In the genomic region with DNA sequence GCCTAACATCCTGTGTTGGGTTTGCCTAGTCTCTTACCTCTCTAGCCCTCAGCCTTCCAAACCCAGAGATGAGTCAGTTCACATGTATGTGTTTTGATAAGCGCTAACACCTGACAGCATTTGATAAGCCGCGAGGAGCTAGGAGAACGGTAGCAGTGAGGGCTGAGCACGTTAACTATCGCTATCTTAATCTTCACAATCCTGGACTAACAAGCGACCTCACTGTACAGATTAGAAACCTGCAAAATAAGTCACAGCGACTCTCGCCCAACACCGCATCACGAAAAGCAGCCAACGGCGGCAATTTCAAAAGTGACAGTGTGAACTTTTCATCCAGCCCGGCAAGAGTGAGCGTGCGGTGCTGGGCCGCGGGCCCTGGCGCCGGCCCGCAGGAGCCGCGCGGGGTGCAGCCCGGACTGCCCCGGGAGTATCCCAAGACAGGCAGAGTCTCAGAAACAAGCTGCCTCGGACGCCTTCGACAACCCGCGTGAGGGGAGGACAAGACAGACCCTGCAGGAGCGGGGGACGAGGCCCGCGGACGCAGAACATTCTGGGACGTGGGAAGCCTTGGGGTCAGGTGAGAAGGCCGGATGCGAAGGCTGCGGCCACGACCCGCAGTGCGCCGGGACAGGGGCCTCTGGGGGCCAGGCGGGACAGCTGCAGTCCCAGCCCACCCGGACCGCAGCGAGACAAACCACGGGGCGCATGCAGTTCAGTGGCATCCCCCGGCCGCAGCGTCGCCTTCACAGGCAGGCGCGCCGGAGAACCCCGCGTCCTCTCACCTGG, we compare ENCODE assay signal across 8 mouse cellular contexts. TPM values are rescaled to one million over a fixed set of nuclear protein-coding genes. Genes with fewer than 3 reads are reported as not detected.
DNase-seq lines count a peak whose midpoint lies in the region; ATAC-seq and TF ChIP-seq lines count a peak whose summit lies in the region.

No protein-coding gene starts in this region.

- peak overlapping the region; percentile 82 for H3K4me3 ChIP-seq in kidney, postnatal 0 days (replicated peaks; ENCODE audit: low read depth, low read length)
- peak overlapping the region; percentile 89 for H3K4me3 ChIP-seq in G1E (ENCODE audit: low read depth, low read length)
- H3K4me3 ChIP-seq in embryonic facial prominence, embryonic 14.5 days (ENCODE audit: low read depth, low read length) = peak overlapping the region; percentile 97
- peak overlapping the region; percentile 97 for H3K4me3 ChIP-seq in intestine, postnatal 0 days (ENCODE audit: low read depth, low read length)
- peak overlapping the region; percentile 95 for H3K4me3 ChIP-seq in midbrain, embryonic 16.5 days (ENCODE audit: low read depth, low read length)

- H3K27me3 ChIP-seq in kidney, postnatal 0 days (ENCODE audit: insufficient read depth, low read length) = no peaks in the 10 kb centered on the region
- no peaks in the 10 kb centered on the region for H3K27me3 ChIP-seq in G1E (ENCODE audit: insufficient read depth, low read length)
- H3K27me3 ChIP-seq in embryonic facial prominence, embryonic 14.5 days (replicated peaks; ENCODE audit: control insufficient read depth, insufficient read depth, low read length) = no peaks in the 10 kb centered on the region
- H3K27me3 ChIP-seq in intestine, postnatal 0 days (replicated peaks; ENCODE audit: control insufficient read depth, insufficient read depth, low read length) = no peaks in the 10 kb centered on the region
- H3K27me3 ChIP-seq in midbrain, embryonic 16.5 days (ENCODE audit: control insufficient read depth, insufficient read depth, low read depth, low read length) = no peaks in the 10 kb centered on the region

- DNase-seq in kidney, postnatal 0 days (ENCODE audit: low spot score) = no peak
- no peak for DNase-seq in kidney, adult 11 months
- peak; percentile 25 for DNase-seq in G1E (ENCODE audit: low spot score)
- DNase-seq in embryonic facial prominence, embryonic 14.5 days (ENCODE audit: low spot score) = peak; percentile 23
- DNase-seq in testis, postnatal 10 days (ENCODE audit: low spot score) = no peak

- peak overlapping the region; percentile 90 for H3K4me2 ChIP-seq in kidney, postnatal 0 days (ENCODE audit: low read length)
- peak overlapping the region; percentile 93 for H3K4me2 ChIP-seq in embryonic facial prominence, embryonic 14.5 days (ENCODE audit: low read depth, low read length)
- peak overlapping the region; percentile 96 for H3K4me2 ChIP-seq in intestine, postnatal 0 days (replicated peaks; ENCODE audit: low read depth)
- peak overlapping the region; percentile 94 for H3K4me2 ChIP-seq in midbrain, embryonic 16.5 days (ENCODE audit: low read length)

- H3K9ac ChIP-seq in kidney, postnatal 0 days (ENCODE audit: low read depth, low read length) = peak overlapping the region; percentile 72
- peak overlapping the region; percentile 88 for H3K9ac ChIP-seq in embryonic facial prominence, embryonic 14.5 days (ENCODE audit: low read depth, low read length)
- H3K9ac ChIP-seq in intestine, postnatal 0 days (ENCODE audit: low read depth, low read length) = peak overlapping the region; percentile 87
- peak overlapping the region; percentile 92 for H3K9ac ChIP-seq in midbrain, embryonic 16.5 days (ENCODE audit: low read depth, low read length)

- peaks cover 11% of the 10 kb centered on the region; the same call in 1 of the 2 replicates for H3K4me1 ChIP-seq in kidney, postnatal 0 days (replicated peaks; ENCODE audit: insufficient read depth, low read length)
- peaks cover 42% of the 10 kb centered on the region for H3K4me1 ChIP-seq in G1E (ENCODE audit: insufficient read depth, low read depth, low read length)
- peaks cover 12% of the 10 kb centered on the region for H3K4me1 ChIP-seq in embryonic facial prominence, embryonic 14.5 days (ENCODE audit: control insufficient read depth, insufficient read depth, low read length)
- peaks cover 6% of the 10 kb centered on the region; the same call in 1 of the 2 replicates for H3K4me1 ChIP-seq in intestine, postnatal 0 days (replicated peaks; ENCODE audit: control insufficient read depth, insufficient read depth, low read length)
- H3K4me1 ChIP-seq in midbrain, embryonic 16.5 days (ENCODE audit: control insufficient read depth, insufficient read depth, low read length) = peaks cover 16% of the 10 kb centered on the region

- ATAC-seq in kidney, postnatal 0 days (replicated peaks; ENCODE audit: low FRiP score, low read depth) = peak; percentile 68
- peak; percentile 75 for ATAC-seq in G1E (ENCODE audit: extremely low read depth, insufficient number of reproducible peaks, low FRiP score, poor library complexity, severe bottlenecking)
- ATAC-seq in embryonic facial prominence, embryonic 14.5 days (ENCODE audit: low read depth) = peak; percentile 69
- ATAC-seq in intestine, postnatal 0 days = peak; percentile 52
- ATAC-seq in midbrain, embryonic 16.5 days = peak; percentile 83
- no peak; the same call in 1 of the 2 replicates for ATAC-seq in granulocyte monocyte progenitor cell, adult 5-6 weeks (replicated peaks; ENCODE audit: poor library complexity, severe bottlenecking)

- under 1% methylated on average over 58 of the region's 59 CpGs for WGBS in kidney, postnatal 0 days
- WGBS in embryonic facial prominence, embryonic 14.5 days = under 1% methylated on average over 48 of the region's 59 CpGs
- under 1% methylated on average over 59 of the region's 59 CpGs for WGBS in intestine, postnatal 0 days
- WGBS in midbrain, embryonic 16.5 days = under 1% methylated on average over 59 of the region's 59 CpGs

- no peaks in the 10 kb centered on the region for H3K9me3 ChIP-seq in kidney, postnatal 0 days (replicated peaks; ENCODE audit: low read length)
- H3K9me3 ChIP-seq in G1E (replicated peaks) = no peaks in the 10 kb centered on the region
- H3K9me3 ChIP-seq in embryonic facial prominence, embryonic 14.5 days (ENCODE audit: control insufficient read depth, low read length) = no peaks in the 10 kb centered on the region
- no peaks in the 10 kb centered on the region for H3K9me3 ChIP-seq in intestine, postnatal 0 days (ENCODE audit: control insufficient read depth)
- no peaks in the 10 kb centered on the region for H3K9me3 ChIP-seq in midbrain, embryonic 16.5 days (replicated peaks; ENCODE audit: control insufficient read depth, low read length, poor library complexity, severe bottlenecking)

- no peak for TF ChIP-seq CTCF in kidney, postnatal 0 days (IDR thresholded peaks at IDR 0.05; ENCODE audit: low read depth)
- no peak for TF ChIP-seq CTCF in G1E (IDR thresholded peaks at IDR 0.05; ENCODE audit: low read depth, low read length)
- TF ChIP-seq CTCF in intestine, postnatal 0 days (IDR thresholded peaks at IDR 0.05; ENCODE audit: low read depth) = no peak; the same call in 1 of the 2 replicates

- no peaks in the 10 kb centered on the region for H3K36me3 ChIP-seq in kidney, postnatal 0 days (ENCODE audit: insufficient read depth, low read length)
- peaks cover 17% of the 10 kb centered on the region for H3K36me3 ChIP-seq in G1E (replicated peaks)
- H3K36me3 ChIP-seq in embryonic facial prominence, embryonic 14.5 days (ENCODE audit: control insufficient read depth, insufficient read depth, low read length) = peaks cover 14% of the 10 kb centered on the region
- peaks cover 5% of the 10 kb centered on the region; the same call in 1 of the 2 replicates for H3K36me3 ChIP-seq in intestine, postnatal 0 days (ENCODE audit: control insufficient read depth, insufficient read depth)
- H3K36me3 ChIP-seq in midbrain, embryonic 16.5 days (ENCODE audit: control insufficient read depth, insufficient read depth, low read length) = no peaks in the 10 kb centered on the region

- peak overlapping the region; percentile 88 for H3K27ac ChIP-seq in kidney, postnatal 0 days
- H3K27ac ChIP-seq in embryonic facial prominence, embryonic 14.5 days (replicated peaks; ENCODE audit: low read depth, low read length) = peak overlapping the region; percentile 91
- peak overlapping the region; percentile 90 for H3K27ac ChIP-seq in intestine, postnatal 0 days (ENCODE audit: low read depth, low read length)
- H3K27ac ChIP-seq in midbrain, embryonic 16.5 days (ENCODE audit: low read length) = peak overlapping the region; percentile 89

RNA-seq across cellular contexts. Expression of a gene that starts 0.5 kb away (rescaled TPM):
- 71.6 and 74.9 TPM in 2 replicates for polyA plus RNA-seq in kidney, postnatal 0 days (2015; fragmentation: Nextera tagmentation; extraction: Ambion mirVana)
- total RNA-seq in G1E (2014; fragmentation: Nextera tagmentation) (53.4 and 55.9 TPM in 2 replicates), G1E (2017) (50.9 and 52.1 TPM in 2 replicates)
- 2.8 and 3.0 TPM in 2 replicates for polyA plus RNA-seq in G1E (2012)
- 57.4 and 60.4 TPM in 2 replicates for polyA plus RNA-seq in embryonic facial prominence, embryonic 14.5 days (2014; fragmentation: Nextera tagmentation; extraction: Ambion mirVana)
- 43.4 and 43.7 TPM in 2 replicates for polyA plus RNA-seq in intestine, postnatal 0 days (2015; fragmentation: Nextera tagmentation; extraction: Ambion mirVana)
- polyA plus RNA-seq in midbrain, embryonic 16.5 days (2015; fragmentation: Nextera tagmentation; extraction: Ambion mirVana) = 59.1 and 63.6 TPM in 2 replicates
- total RNA-seq in granulocyte monocyte progenitor cell, adult 5-6 weeks (2014; fragmentation: Nextera tagmentation) = 8.4 and 9.3 TPM in 2 replicates
- total RNA-seq in granulocyte monocyte progenitor cell, adult 5-6 weeks (2017) = 4.7 and 12.6 TPM in 2 replicates

RNA-seq across cellular contexts. Expression of a gene that starts 48.9 kb away (rescaled TPM):
- polyA plus RNA-seq in kidney, postnatal 0 days (2015; fragmentation: Nextera tagmentation; extraction: Ambion mirVana) = 51.8 and 61.4 TPM in 2 replicates
- total RNA-seq in G1E (2014; fragmentation: Nextera tagmentation) (36.8 and 53.4 TPM in 2 replicates), G1E (2017) (113 and 120 TPM in 2 replicates)
- polyA plus RNA-seq in G1E (2012) = 66.7 and 98.7 TPM in 2 replicates
- 82.8 and 85.4 TPM in 2 replicates for polyA plus RNA-seq in embryonic facial prominence, embryonic 14.5 days (2014; fragmentation: Nextera tagmentation; extraction: Ambion mirVana)
- 22.8 and 28.2 TPM in 2 replicates for polyA plus RNA-seq in intestine, postnatal 0 days (2015; fragmentation: Nextera tagmentation; extraction: Ambion mirVana)
- polyA plus RNA-seq in midbrain, embryonic 16.5 days (2015; fragmentation: Nextera tagmentation; extraction: Ambion mirVana) = 108 and 110 TPM in 2 replicates
- total RNA-seq in granulocyte monocyte progenitor cell, adult 5-6 weeks (2014; fragmentation: Nextera tagmentation) = 18.9 and 20.7 TPM in 2 replicates
- total RNA-seq in granulocyte monocyte progenitor cell, adult 5-6 weeks (2017) = 18.2 and 22.2 TPM in 2 replicates

Comparison
In these comparisons a context has a peak if more than half of its experiments do, and no peak if none do; other contexts are left out.
1. DNase-seq: peak in G1E (single experiment) and embryonic facial prominence, embryonic 14.5 days (single experiment); none in kidney, postnatal 0 days (single experiment), kidney, adult 11 months (single experiment) and testis, postnatal 10 days (single experiment).
2. RNA of a gene that starts 0.5 kb away (polyA plus RNA-seq): 71.6 to 74.9 TPM in kidney, postnatal 0 days, 59.1 to 63.6 TPM in midbrain, embryonic 16.5 days, 57.4 to 60.4 TPM in embryonic facial prominence, embryonic 14.5 days and 43.4 to 43.7 TPM in intestine, postnatal 0 days; 2.8 to 3.0 TPM in G1E; every median in the first group is over 10 times any median in the second.
3. Peak in every context shown above with its lines, with median percentiles within 50 percentile points of each other: H3K27ac ChIP-seq, H3K4me2 ChIP-seq, H3K4me3 ChIP-seq and H3K9ac ChIP-seq.